Mouse (Mus musculus): Measurements from ENCODE around the gene Cubn.

DNA sequence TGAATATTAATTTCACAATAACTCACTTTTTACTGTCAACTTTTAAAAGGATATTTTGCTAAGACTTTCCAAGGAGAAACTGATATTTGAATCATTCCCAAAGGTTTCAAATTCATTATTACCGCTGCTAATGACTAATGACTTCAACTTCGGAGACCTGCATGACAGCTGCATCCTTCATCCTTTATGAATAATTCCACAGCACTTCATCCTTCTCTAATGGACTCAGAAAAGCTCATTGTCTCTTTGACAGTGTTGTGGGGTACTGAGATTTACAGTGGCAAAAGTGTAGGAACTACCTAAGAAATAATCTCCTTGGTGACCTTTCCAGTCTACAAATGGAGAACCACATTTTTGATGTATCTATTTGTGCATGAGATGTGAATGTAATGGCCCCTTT lies 33.5 kb downstream of the Cubn start:
- TF ChIP-seq CTCF (IDR thresholded peaks at IDR 0.05; ENCODE audit: extremely low read depth, insufficient read depth, insufficient read length, insufficient replicate concordance): no peak
- TF ChIP-seq POLR2A (IDR thresholded peaks at IDR 0.05; ENCODE audit: low read depth, low read length): no peak

Measured in spleen, adult 2 months (tissue).